Mouse (Mus musculus): ENCODE measurements around the gene Slc39a12.

Slc39a12 gene

DNA sequence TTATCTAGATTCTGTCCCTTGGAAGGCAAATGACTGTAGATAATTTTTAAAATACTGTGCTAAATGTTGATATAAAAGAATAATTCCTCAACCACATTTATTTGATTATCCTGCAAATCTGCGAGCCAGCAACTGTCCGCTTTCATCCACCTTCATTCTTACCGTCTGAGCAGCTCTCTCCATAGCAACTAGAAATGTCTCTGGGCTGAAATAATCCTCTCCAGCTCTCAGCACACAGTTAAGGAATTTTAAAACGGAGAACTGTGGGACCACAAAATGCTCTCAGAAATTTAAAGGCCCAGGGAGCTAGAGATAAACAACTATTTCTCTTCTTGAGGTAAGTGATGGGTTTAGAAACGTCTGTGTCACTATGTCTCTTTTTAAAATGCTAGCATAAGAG lies at the start of gene Slc39a12:
Slc39a12 (plus strand) TSS at position 155 of the 400 bp plus-strand sequence.
- no peak for DNase-seq (ENCODE audit: extremely low read depth, low read depth)

DNA sequence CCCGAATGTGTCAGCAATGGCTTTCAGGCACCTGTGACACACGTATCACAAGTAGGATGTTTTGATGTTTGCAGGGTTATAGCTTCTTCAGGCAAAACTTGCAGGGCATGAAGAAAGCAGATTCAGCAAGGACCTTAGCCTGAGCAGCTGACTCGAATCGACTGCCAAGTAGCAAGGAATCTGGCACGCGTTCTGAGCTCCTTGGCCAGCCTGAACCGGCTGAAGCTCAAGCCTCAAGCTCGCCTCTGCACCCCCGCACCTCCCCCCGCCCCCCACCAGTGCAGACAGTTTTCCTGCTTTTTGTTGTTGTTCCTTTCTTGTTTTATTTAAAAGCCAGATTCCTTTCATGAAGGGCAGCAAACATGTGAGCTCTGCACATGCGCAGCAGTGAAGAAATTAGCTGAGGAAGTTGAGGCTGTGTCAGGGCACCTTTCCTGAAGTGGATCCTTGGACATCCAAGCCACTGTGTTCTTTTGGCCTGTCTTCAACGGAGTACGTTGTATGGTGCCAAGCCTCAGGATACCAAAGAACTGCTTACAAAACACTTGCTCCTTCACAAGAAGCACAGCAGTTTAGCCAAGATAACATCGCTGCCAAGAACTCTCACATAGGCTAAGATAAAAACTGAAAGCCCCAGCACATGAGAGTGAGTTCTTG lies 46.3 kb upstream of the Slc39a12 start:
- DNase-seq (ENCODE audit: extremely low read depth, low read depth): no peak

DNA sequence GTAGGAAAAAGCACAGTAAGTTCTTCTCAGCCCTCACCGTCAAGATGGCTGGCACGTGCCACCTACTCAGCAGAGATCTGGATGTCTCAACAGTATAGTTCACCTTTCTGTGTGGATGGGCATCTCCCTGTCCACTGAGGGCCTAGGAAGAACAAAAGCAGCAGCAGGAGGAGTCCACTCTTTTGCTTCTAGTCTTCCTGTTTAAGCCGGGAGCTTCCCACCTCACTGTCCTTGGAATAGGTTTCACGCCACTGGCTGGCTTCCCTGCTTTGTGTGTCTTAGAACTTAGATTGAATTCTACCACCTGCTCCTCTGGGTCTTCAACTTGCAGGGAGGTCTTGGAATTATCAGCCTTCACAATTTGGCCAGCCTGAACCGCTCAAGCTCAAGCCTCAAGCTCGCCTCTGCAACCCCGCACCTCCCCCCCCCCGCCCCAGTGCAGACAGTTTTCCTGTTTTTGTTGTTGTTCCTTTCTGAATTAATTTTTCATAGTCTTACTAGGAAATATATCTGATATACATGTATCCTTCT lies 45.7 kb upstream of the Slc39a12 start:
- no peak for DNase-seq (ENCODE audit: extremely low read depth, low read depth)

DNA sequence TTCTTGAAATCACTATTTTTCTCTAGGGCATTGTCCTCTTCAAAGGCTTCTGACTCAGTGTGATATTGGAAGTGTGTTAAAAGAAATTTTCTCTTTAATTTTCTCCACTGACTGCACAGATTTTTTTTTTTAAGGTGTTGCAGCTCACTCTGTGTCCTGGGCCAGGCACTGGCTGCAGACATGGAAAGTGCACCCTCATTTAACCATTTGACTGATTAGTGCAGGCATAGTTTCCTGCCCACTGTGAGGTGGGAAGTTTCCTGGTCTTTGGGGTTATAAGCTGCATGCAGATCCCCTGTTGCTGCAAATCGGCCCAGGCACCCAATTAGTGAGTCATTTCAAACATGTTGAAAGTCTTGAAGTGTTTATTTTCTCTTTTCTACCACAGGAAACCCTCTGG lies 740 bp downstream of the Slc39a12 start:
- no peak for DNase-seq (ENCODE audit: extremely low read depth, low read depth)

DNA sequence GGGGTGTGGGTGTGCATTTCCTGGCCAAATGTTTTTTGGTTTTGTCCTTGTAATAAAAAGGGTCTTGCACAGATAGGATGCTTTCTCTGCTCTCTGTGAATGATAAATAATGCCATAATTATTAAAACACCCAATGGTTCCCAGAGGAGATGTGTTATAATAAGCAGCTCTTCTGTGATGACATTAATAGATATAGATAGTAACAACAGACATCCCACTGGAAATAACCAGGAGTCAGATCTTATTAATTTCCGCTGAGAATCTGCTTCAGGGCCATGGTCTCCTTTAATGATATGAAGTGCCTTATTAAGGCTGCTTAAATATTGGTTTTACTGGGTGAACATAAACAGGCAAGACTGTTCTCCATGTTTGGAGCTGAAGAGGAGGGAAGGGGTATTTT lies 2.8 kb downstream of the Slc39a12 start:
- DNase-seq (ENCODE audit: extremely low read depth, low read depth): no peak

DNA sequence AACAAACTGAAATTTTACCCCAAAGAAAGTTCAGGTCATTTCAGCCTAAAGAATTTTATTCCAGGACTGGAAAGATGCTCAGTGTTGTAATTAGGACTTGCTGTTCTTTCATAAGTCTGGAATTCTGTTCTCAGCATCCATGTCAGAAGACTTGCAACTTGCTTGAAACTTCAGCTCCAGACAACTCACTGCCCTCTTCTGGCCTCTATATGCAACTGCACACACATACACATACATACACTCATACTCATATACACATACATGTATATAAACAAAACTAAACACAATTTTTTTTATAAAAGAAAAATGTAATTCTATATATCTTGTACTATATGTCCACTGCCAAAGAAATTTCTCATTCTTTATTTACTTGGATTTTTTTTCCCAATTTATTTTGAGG lies 14.9 kb downstream of the Slc39a12 start:
- DNase-seq (ENCODE audit: extremely low read depth, low read depth): no peak

DNA sequence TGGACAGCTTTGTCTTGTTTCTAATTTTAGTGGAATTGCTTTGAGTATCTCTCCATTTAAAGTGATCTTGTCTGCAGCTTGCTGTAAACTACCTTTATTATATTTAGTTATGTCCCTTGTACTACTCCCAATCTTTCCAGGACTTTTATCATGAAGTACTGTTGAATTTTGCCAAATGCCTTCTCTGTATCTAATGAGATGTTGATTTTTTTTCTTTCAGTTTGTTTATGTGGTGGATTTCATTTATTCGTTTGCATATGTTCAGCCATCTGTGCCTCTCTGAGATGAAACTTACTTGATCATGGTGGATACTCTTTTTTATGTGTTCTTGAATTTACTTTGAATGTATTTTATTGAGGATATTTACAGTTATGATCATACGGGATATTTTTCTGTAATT lies 40.9 kb downstream of the Slc39a12 start:
- no peak for DNase-seq (ENCODE audit: extremely low read depth, low read depth)

DNA sequence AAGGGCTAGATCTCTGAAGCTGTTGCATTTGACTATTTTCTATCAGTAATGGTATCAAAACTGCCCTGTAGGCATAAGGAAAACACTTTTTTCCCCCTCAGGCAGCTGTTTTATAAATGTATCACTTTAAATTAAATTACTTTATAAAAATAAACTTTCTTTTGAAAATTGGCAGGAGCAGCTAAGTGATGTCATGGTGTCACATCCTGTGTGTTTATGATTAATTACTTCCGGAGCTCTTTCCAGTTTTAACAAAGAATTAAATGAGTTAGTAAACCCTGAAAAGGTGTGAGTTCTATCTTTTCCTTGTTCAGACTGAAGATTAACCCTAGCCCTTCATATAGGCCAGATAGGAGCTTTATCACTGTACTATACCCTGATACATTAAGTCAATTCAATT lies 59.2 kb downstream of the Slc39a12 start:
- DNase-seq (ENCODE audit: extremely low read depth, low read depth): no peak

DNA sequence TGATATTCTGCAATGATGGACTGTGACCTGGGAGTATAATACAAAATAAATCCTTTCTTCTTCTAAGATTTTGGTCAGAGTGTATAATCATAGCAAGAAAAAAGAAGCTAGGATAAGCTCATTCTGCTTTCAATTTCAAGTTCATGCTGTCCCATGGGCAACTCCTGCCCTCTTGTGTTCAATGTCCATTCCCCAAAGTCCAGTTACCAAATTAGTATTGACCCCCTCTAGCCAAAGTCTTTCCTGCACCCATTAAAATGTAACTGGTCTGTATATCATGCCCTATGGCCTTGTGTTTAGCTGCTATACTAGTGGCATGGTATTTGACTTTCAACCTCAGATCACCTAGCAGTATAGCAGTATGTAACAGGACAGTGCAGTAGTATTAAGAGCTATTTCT lies 62.8 kb downstream of the Slc39a12 start:
- DNase-seq (ENCODE audit: extremely low read depth, low read depth): no peak

DNA sequence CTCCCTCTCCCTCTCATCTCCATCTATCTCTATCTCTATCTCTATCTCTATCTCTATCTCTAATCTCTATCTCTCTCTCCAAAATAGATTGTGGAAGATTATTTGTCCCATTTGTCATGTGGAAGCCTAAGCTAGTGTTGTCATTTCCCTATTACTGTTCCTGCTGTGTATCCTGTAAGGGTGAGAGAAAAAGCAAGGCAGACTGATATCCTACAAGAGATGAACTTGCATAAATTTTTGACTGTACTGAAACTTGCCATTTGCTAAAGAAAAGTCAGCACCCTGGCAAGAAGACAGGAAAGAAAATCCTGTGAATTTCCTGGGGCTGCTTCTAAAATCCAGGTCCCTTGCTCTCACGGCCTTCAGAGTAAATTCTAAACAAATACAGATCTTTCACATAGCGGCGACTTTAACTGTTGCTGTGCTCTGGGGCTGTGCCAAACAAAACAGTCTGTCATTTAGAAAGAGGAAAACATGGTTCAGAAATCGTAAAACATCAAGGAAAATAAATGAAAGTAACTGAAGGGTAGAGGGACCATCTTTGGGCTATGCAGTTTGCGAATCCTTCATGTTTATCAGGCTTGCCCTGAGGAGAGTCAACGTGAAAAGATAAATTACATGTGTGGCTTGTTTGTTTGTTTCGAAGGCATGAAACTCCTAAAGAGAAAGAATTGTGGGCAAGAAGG lies 67.0 kb downstream of the Slc39a12 start:
- DNase-seq (ENCODE audit: extremely low read depth, low read depth): no peak

DNA sequence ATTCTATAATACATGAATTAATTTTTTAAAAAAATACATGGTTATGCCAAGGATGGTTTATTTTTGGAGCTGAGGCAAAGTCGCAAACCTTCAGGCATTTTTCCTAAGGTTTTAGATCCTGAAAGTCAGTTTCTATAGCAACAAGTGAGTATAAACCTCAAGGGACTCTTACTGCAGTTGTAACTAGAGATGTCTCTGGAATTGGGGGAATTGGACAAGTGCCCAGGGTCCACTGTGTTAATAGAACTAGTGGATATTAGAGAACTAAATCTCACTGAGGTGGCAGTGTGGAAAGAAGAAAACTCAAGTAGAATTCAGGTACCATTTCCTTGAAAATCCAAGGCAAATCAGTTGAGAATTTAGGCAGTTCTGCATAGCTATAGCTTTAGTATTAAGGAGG lies 76.3 kb downstream of the Slc39a12 start:
- DNase-seq (ENCODE audit: extremely low read depth, low read depth): no peak

DNA sequence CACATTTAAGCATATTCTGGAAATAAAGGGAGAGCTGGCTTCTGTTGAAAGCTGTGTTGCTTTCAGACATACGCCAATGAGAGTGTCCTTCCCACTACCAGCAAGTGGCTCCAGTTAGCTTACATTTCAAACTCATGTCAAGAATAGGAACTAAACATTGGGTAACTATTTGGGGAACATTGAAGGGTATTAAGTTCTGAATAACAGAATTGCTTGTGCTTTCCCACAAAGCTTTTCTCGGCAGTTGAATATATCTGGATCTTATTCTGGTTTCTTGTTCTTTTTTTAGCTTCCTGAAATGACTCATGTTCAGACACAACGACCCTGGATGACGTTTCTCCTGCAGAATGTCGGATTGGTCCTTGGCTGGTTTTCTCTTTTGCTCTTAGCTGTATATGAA lies 106.0 kb downstream of the Slc39a12 start:
- DNase-seq (ENCODE audit: extremely low read depth, low read depth): no peak

DNA sequence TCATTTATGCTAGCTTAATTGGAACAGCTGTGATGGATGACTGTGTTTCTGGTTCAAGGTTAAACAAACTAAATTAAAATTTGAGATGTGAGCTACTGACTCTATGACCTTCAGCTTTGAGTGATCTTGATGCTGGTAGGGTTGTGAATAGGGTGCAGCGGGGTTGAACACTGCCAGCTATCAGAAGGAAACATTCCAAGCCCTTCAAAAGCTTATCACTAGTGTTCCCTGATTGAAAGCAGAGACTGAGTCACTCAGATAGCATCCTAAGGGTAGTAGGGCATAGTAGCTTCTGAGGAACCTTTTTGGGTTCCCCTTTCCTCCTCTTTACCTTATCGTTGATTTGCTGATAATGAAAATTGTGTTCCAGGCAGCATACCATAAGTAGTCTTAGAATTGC lies 108.0 kb downstream of the Slc39a12 start:
- DNase-seq (ENCODE audit: extremely low read depth, low read depth): no peak

DNA sequence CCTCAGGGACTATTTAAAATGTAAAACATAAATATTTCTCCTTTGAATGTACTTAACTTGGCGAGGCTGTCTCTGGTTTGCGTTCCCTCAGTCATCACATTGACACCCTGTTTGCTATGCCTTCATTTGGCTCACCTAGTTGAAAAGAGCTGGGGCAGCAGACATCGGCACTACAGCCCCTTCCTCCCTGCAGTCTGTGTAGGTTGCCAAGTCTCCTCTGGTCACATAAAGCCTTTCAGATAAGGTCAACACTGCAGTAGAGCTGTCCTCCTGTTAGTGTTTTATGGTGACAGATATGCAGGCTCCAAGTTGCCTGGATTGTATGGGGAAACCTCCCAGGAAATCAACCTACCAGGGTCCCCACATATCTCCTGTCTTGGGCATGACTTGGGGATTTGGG lies 114.4 kb downstream of the Slc39a12 start:
- DNase-seq (ENCODE audit: extremely low read depth, low read depth): no peak

DNA sequence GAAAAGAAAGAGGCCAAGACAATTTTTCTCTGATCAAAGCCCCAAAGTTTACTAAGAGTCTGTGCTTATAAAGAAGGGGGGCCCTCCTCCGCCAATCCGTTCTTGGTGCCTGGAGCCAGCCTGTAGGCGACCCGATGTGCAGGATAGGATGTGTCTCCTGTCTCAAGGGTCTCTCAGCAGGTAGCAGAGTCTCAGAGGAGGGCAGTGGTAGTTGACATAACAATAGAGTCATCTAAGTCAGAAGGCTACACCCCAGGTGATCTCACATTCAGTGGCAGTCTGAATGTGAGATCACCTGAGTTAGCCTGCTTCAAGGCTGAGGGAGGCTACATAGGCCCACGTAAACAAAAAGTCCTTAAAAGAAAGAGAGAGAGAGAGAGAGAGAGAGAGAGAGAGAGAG lies 130.1 kb downstream of the Slc39a12 start:
- no peak for DNase-seq (ENCODE audit: extremely low read depth, low read depth)

DNA sequence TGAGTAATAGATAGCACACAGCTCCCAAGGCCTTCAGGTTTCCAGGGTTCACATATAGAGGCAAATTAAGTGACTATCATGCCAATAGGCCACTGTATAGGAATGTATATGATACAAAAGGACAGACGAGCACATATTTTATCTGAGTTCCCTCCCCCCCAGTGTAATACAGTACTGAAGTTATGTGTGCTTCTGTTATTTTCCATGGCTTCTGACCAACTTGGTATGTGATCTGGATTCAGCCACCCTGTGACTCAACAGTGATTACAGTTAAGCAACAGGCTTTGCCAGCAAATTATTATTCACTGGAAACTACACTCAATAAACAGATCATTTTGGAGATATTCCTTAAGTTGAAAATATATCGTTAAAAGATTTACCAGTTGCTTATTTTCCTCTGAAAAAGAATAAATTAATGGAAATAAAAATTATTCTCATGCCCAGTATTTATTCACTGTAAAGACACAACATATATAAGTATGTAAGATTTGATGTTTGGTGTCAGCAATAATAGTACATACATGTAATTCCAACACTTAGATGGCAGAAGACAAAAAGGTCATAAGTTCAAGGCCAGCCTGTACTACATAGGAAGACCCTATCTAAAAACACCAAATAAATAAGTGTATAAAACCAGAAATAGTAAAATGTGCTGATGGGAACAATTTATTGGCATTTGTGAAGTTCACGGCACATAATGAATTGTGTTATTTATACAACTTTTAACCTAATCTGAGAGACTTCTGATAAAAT lies 146.4 kb downstream of the Slc39a12 start:
- no peak for DNase-seq (ENCODE audit: extremely low read depth, low read depth)

DNA sequence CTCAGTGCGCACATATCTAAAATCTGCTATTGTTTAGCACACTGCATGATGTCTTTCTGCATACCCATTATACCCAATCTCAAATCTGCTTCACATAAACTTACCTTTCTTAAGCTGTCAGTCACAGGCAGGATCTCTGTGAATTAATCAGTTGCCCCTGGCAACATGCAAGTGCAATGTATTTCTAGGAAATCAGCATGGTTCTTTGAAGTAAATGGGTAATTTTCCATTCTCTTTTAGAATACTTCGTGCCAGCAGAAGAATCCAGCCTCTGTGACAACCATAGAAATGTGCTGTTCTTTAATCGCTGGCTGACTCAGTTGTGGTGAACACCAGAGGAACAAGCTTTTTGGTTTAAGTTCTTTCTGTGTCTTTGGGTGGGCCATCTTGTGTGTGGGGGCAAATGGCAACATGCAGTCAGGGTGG lies 147.1 kb downstream of the Slc39a12 start:
- DNase-seq (ENCODE audit: extremely low read depth, low read depth): no peak

DNA sequence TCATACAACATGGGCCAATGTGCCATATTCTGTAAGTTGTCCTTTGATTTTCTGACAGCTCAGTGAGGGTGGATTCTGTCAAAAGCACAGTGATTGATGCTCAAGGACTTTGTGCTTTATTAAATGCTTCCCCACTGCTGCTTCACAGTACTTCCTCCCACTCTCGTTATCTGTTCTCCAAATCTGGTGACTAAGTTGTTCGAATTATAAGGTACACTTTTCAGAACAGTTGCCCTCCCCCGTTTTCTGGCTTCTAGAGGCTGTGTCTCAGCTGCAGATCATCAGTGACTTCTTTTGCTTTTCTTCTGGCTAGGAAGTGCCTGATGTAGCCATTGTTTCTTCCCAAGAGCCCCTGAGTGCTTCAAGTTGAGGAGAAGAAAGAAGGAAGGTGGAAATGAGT lies 149.7 kb downstream of the Slc39a12 start:
- DNase-seq (ENCODE audit: extremely low read depth, low read depth): no peak

DNA sequence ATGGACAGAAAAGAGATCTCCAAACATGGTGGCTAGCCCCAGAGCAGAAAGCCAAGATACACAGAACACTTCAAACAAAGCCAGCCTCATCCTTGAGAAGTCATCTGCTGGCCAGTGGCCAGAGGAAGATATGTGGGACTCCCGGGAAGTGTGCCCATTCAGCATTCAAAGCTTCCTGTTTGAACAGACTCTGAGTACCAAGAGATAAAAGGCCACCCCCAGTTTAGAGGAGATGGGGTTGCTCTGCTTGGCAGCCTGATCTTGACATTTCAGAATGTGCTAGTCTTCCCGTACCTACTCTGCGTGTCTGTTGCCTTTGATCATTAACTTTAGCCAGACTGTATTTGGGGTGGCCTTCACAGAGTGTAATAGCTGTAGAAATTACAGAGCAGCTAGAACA lies 155.2 kb downstream of the Slc39a12 start:
- DNase-seq (ENCODE audit: extremely low read depth, low read depth): no peak

DNA sequence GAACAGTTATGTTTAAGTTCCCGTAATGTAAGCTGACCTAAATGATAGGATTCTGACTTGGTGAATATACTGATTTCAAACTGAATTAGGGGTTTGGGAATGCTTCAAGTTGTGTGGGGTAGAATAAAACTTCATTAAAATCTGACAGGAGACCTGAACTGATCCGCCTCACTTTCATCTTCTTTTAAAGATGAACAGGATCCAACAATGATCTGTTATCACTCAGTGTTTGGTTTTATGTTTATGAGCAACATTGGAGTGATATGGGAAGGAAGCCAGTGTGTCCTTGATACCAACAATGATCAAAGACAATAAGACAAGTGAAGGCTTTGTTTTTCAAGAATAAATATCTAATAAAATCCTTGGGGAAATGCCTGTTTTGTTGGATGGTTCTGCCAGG lies 155.7 kb downstream of the Slc39a12 start:
- no peak for DNase-seq (ENCODE audit: extremely low read depth, low read depth)

Data from MEL-GATA-1-ER (cell line).